Mouse (Mus musculus) intestine, embryonic 16.5 days (tissue): ENCODE data around the gene Gbp2. TPM values are rescaled to one million over a fixed set of nuclear protein-coding genes. Genes with fewer than 3 reads are reported as not detected.
"Not testable (repeated sequence)": the region's sequence is repeated elsewhere in the genome, so short reads cannot be mapped to it uniquely, and the experiment has no call there.

Experiments used
- ATAC-seq: fragments of 200-750 bp; cut with Nextera tagmentation; 2 replicates; pipeline ENCODE4 v1.8.0; 2017; ENCODE audit warnings: moderate TSS enrichment, moderate library complexity
- H3K27ac ChIP-seq: fragments of 300-500 bp; sonication (generic); 2 replicates; pipeline ENCODE4 v1.5.1; 2014; ENCODE audit warnings: mild to moderate bottlenecking, low read length
- H3K27me3 ChIP-seq: fragments of 300-500 bp; sonication (generic); replicated peaks from 2 replicates; pipeline ENCODE4 v1.6.1; 2014; ENCODE audit warnings: low read length, control low read depth, mixed read lengths; ENCODE audit not compliant: control insufficient read depth, insufficient read depth
- H3K36me3 ChIP-seq: fragments of 300-500 bp; sonication (generic); 2 replicates; pipeline ENCODE4 v1.6.1; 2014; ENCODE audit warnings: low read length, control low read depth; ENCODE audit not compliant: control insufficient read depth, insufficient read depth
- H3K4me1 ChIP-seq: fragments of 300-500 bp; sonication (generic); 2 replicates; pipeline ENCODE4 v1.6.1; 2014; ENCODE audit warnings: low read length, control low read depth, mixed read lengths; ENCODE audit not compliant: control insufficient read depth, insufficient read depth
- H3K4me2 ChIP-seq: fragments of 300-500 bp; sonication (generic); 2 replicates; pipeline ENCODE4 v1.6.1; 2014; ENCODE audit warnings: low read depth, low read length, control low read depth
- H3K4me3 ChIP-seq: fragments of 300-500 bp; sonication (generic); 2 replicates; pipeline ENCODE4 v1.5.1; 2014; ENCODE audit warnings: mild to moderate bottlenecking, low read length
- H3K9ac ChIP-seq: fragments of 300-500 bp; sonication (generic); 2 replicates; pipeline ENCODE4 v1.6.1; 2014; ENCODE audit warnings: low read depth, low read length
- H3K9me3 ChIP-seq: fragments of 300-500 bp; sonication (generic); 2 replicates; pipeline ENCODE4 v1.6.1; 2016; ENCODE audit warnings: low read length, control low read depth; ENCODE audit not compliant: control insufficient read depth
- WGBS: fragments of 180-500 bp; shearing (Covaris S2); extraction: QIAGEN DNeasy Blood & Tissue Kit; methylation state at CpG from one replicate; pipeline ENCODE4 v1.1.7; 2014; 5-methylcytosine and 5-hydroxymethylcytosine counted together
- polyA plus RNA-seq: library from polyadenylated mRNA; unstranded; fragments of >200 nt; fragmentation: Nextera tagmentation; extraction: Ambion mirVana; gene quantifications from 2 replicates; pipeline ENCODE4 v1.2.1, GENCODE M21; 2015

Gbp2 gene
- polyA plus RNA-seq, 1 experiment from 2014 or later, result 3.7 TPM

- Histone ChIP-seq H3K4me2 (no peak overlapping the region), H3K36me3 (no peaks in the 10 kb centered on the region), H3K4me3 (no peak overlapping the region), H3K27ac (no peak overlapping the region), H3K9ac (no peak overlapping the region), H3K9me3 (no peaks in the 10 kb centered on the region), H3K4me1 (no peaks in the 10 kb centered on the region), H3K27me3 (no peaks in the 10 kb centered on the region)
- ATAC-seq, result no peak
- 82% methylated on average over 3 of the region's 3 CpGs for WGBS
Measured at GRCm38 (mm10) chr3:142597923-142598322, 22.5 kb upstream of the Gbp2 start.

DNA sequence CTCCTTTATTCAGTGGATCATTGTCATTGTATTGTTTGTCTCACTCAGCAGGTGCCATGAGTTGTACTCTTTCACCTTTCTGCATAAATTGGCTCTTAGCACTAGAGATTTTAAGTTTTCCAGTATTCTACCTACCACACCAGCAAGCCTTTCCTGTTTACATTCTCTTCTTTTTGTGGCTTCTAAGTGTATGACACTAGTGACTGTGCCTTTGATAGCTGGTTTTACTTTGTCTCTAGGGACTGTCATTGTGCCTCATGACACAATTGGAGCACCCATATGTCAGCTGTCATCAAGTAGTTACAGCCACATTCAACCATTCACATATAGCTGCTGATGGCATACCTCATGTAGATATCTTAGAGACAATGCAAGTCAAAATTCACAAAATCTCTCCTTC is 18.7 kb upstream of the Gbp2 start:
- no peak overlapping the region for H3K4me3 ChIP-seq
- no peak overlapping the region for H3K9ac ChIP-seq
- no peaks in the 10 kb centered on the region for H3K9me3 ChIP-seq
- no peaks in the 10 kb centered on the region for H3K36me3 ChIP-seq
- H3K4me1 ChIP-seq, result no peaks in the 10 kb centered on the region
- no peak overlapping the region for H3K4me2 ChIP-seq
- ATAC-seq, result no peak
- no peaks in the 10 kb centered on the region for H3K27me3 ChIP-seq
- no peak overlapping the region for H3K27ac ChIP-seq

DNA sequence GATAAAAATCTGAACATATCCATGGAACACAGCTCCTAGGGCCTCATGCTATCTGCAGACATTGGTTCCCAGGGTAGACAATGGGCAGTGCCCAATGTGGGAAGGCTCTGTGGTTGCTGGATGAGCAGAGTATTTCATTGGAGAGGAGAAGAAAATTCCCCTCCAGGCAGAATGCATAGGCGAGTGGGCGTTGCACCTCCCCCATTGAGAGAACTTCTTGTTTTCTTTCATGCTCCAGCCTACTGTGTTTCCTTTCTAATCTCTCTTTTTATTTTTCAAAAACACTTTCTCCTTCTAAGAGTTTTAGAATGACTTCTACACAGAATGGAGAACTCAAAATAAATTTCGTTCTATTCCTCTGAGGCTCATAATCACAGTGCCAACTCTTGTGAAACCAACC is 1.7 kb upstream of the Gbp2 start:
- Histone ChIP-seq H3K36me3 (no peaks in the 10 kb centered on the region), H3K9me3 (no peaks in the 10 kb centered on the region), H3K4me3 (no peak overlapping the region), H3K27me3 (no peaks in the 10 kb centered on the region), H3K9ac (no peak overlapping the region), H3K27ac (no peak overlapping the region), H3K4me1 (0 out of 2 replicates have a peak, but pooled peaks cover 2% of the 10 kb centered on the region), H3K4me2 (no peak overlapping the region)
- WGBS, result 88% methylated on average over 3 of the region's 3 CpGs
- no peak for ATAC-seq

DNA sequence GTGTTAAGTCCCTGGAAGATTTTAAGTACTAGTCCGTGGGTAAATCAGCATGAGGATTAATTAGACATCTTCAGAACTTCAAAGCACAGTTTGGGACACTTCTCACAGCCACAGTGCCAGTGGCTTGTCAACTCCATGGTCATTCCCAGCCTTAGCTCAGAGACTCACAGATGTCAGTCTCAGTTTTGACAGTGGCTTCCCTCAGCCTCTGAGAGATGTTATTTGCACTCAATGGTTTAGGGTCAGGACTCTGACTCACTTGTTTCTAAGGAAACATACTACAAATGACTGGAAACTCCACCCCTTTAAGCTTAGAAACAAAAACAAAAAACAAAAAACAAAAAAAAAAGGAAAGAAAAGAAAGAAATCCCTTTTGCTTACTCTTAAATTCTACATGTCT is 796 bp upstream of the Gbp2 start:
- Histone ChIP-seq H3K4me3 (no peak overlapping the region), H3K4me1 (0 out of 2 replicates have a peak, but pooled peaks cover 2% of the 10 kb centered on the region), H3K9ac (no peak overlapping the region), H3K27me3 (no peaks in the 10 kb centered on the region), H3K4me2 (no peak overlapping the region), H3K9me3 (no peaks in the 10 kb centered on the region), H3K27ac (no peak overlapping the region), H3K36me3 (no peaks in the 10 kb centered on the region)
- ATAC-seq, result no peak
- 34% methylated on average over 1 of the region's 1 CpGs for WGBS

DNA sequence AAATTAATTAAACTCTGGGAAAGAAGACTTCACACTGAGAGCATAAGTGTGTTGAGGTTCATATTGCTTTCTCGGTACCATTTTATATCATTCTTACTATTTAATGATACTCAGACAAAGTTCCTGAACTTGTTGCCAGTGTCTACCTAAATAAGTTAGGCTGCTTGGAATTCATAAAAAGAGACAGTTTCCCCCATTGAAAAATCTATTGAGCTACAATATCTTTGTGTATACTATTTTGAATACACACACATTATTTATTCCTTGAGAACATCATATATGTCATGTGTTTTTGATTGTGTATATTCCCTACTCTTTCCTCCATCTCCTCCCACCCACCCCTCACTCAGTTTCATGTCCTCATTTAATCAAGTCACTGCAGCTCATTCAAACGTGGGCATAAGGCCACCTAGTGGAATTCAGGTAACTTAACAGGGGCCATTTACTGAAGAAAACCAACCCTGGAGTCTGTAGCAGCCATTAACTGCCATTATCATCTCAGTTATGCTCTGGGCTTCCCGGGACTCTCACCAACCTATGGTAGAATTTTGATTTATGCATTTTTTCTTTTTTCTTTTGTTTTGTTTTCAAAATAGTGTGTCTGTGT is 657 bp downstream of the Gbp2 start:
- Histone ChIP-seq H3K4me2 (peak overlapping the region; percentile 45), H3K36me3 (no peaks in the 10 kb centered on the region), H3K4me1 (0 out of 2 replicates have a peak, but pooled peaks cover 2% of the 10 kb centered on the region), H3K9ac (no peak overlapping the region), H3K4me3 (peak overlapping the region; percentile 35), H3K27ac (0 out of 2 replicates have a peak overlapping the region, but pooled peaks have one; percentile 9), H3K27me3 (no peaks in the 10 kb centered on the region), H3K9me3 (no peaks in the 10 kb centered on the region)
- no peak; the same call in 1 of the 2 replicates for ATAC-seq
- 50% methylated on average over 3 of the region's 3 CpGs for WGBS

- 50% methylated on average over 8 of the region's 8 CpGs for WGBS
- Histone ChIP-seq H3K27me3 (no peaks in the 10 kb centered on the region), H3K9ac (no peak overlapping the region), H3K4me1 (0 out of 2 replicates have a peak, but pooled peaks cover 3% of the 10 kb centered on the region), H3K27ac (no peak overlapping the region), H3K4me2 (no peak overlapping the region), H3K4me3 (no peak overlapping the region), H3K36me3 (no peaks in the 10 kb centered on the region), H3K9me3 (no peaks in the 10 kb centered on the region)
- peak; percentile 77 for ATAC-seq
Measured at GRCm38 (mm10) chr3:142630385-142630784, 10.0 kb downstream of the Gbp2 start.

GRCm38 (mm10) chr3:142640201-142640600 is 19.8 kb downstream of the Gbp2 start:
- Histone ChIP-seq H3K9me3 (no peaks in the 10 kb centered on the region), H3K36me3 (no peaks in the 10 kb centered on the region), H3K4me2 (no peak overlapping the region), H3K27ac (no peak overlapping the region), H3K4me1 (no peaks in the 10 kb centered on the region), H3K27me3 (no peaks in the 10 kb centered on the region), H3K9ac (no peak overlapping the region), H3K4me3 (no peak overlapping the region)
- no peak for ATAC-seq
- WGBS, result 6% methylated on average over 9 of the region's 9 CpGs

DNA sequence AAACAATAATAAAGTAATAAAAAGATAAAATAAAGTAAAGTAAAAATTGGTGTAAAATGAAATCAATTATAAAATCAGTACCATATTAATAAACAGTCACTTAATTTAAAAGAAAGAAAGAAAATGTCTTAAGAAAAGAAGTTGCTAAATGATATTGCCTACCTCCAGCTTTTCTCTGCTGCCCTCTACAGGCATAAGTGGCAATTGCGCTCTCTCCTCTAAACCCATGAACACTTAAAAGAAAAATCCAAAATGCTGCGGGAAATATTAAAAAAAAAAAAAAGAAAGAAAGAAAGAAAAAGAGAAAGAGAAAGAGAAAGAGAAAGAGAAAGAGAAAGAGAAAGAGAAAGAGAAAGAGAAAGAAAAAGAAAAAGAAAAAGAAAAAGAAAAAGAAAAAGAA is 25.5 kb downstream of the Gbp2 start:
- 5% methylated on average over 2 of the region's 2 CpGs for WGBS
- not testable (repeated sequence) for H3K27me3 ChIP-seq, H3K9me3 ChIP-seq, H3K27ac ChIP-seq, H3K36me3 ChIP-seq, H3K4me1 ChIP-seq, H3K4me2 ChIP-seq, H3K9ac ChIP-seq, ATAC-seq, H3K4me3 ChIP-seq

- not testable (repeated sequence) for ATAC-seq
Measured at GRCm38 (mm10) chr3:142647836-142648235, 27.4 kb downstream of the Gbp2 start.

DNA sequence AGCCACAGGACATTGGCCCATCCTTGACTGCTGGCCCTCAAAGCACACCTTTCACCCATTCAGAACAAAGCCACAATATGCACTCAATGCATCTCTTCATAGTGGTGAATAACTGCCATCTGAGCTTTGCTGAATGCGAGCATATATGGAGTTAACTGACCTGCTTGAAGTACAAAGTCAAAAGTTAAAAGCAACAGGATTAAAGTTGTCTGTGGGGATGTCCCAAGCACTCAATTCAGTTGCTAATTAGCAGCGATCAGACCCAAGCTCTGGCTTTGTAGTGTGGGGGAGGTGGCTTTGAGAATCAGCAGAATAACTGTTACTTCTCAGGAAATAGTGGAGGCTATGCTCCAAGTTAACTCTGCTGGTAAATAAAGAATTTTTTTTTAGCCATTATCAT is 29.8 kb downstream of the Gbp2 start:
- WGBS, result 47% methylated on average over 2 of the region's 2 CpGs
- Histone ChIP-seq H3K27ac (no peak overlapping the region), H3K9ac (no peak overlapping the region), H3K4me1 (no peaks in the 10 kb centered on the region), H3K4me3 (no peak overlapping the region), H3K27me3 (no peaks in the 10 kb centered on the region), H3K4me2 (no peak overlapping the region), H3K36me3 (no peaks in the 10 kb centered on the region), H3K9me3 (no peaks in the 10 kb centered on the region)
- ATAC-seq, result no peak

More at GRCm38 (mm10) chr3:142647836-142648235, 27.4 kb downstream of the Gbp2 start:
- H3K9ac ChIP-seq, H3K9me3 ChIP-seq, H3K36me3 ChIP-seq, H3K27ac ChIP-seq, H3K27me3 ChIP-seq, H3K4me2 ChIP-seq, H3K4me1 ChIP-seq, H3K4me3 ChIP-seq: not testable (repeated sequence)
- WGBS, result 38% methylated on average over 7 of the region's 7 CpGs
